Mouse (Mus musculus): Measurements from ENCODE around the gene Olfr139. TPM values are rescaled to one million over a fixed set of nuclear protein-coding genes. Genes with fewer than 3 reads are reported as not detected.

Olfr139 gene
- not detected for total RNA-seq (2018; cell fraction: chromatin; rRNA removed)
- total RNA-seq (2018; cell fraction: cytosol; rRNA removed) = not detected
- not detected for total RNA-seq (2018; cell fraction: nucleus; rRNA removed)
- not detected in 3 replicates for polyA plus RNA-seq (2018)

- 92% methylated on average over 2 of the region's 2 CpGs for WGBS (ENCODE audit: missing documents)
- no peaks in the 10 kb centered on the region for H3K36me3 ChIP-seq (ENCODE audit: inconsistent target)
- no peak within 1 kb of the TSS for H3K4me3 ChIP-seq (ENCODE audit: inconsistent target)
- no peaks in the 10 kb centered on the region for H3K79me2 ChIP-seq (ENCODE audit: inconsistent target)
- H3K27ac ChIP-seq = no peak within 1 kb of the TSS
These were observed at the start of gene Olfr139, which contains the start of gene Olfr399 for GRCm38 (mm10) chr11:74056451-74056850. TSS of gene Olfr139 (minus strand) at chr11:74056551. TSS of gene Olfr399 (minus strand) at chr11:74056615.

GRCm38 (mm10) chr11:74105066-74105465, 48.7 kb upstream of the Olfr139 start:
- H3K27ac ChIP-seq = no peak overlapping the region
- no peak overlapping the region for H3K4me3 ChIP-seq (ENCODE audit: inconsistent target)
- no peaks in the 10 kb centered on the region for H3K36me3 ChIP-seq (ENCODE audit: inconsistent target)
- 46% methylated on average over 5 of the region's 5 CpGs for WGBS (ENCODE audit: missing documents)
- no peaks in the 10 kb centered on the region for H3K79me2 ChIP-seq (ENCODE audit: inconsistent target)

- Histone ChIP-seq H3K27ac (no peak overlapping the region), H3K36me3 (ENCODE audit: inconsistent target) (no peaks in the 10 kb centered on the region), H3K4me3 (ENCODE audit: inconsistent target) (no peak overlapping the region), H3K79me2 (ENCODE audit: inconsistent target) (no peaks in the 10 kb centered on the region)
- WGBS (ENCODE audit: missing documents) = 63% methylated on average over 2 of the region's 2 CpGs
These were observed 45.2 kb upstream of the Olfr139 start for GRCm38 (mm10) chr11:74101507-74101906.

- WGBS (ENCODE audit: missing documents) = 8% methylated on average over 2 of the region's 2 CpGs
These were observed 44.4 kb upstream of the Olfr139 start for GRCm38 (mm10) chr11:74100724-74101123.

GRCm38 (mm10) chr11:74069655-74070054, 13.3 kb upstream of the Olfr139 start, which contains the start of gene Zfp616:
TSS of gene Zfp616 (plus strand) at chr11:74069955.
- no peak within 1 kb of the TSS for H3K4me3 ChIP-seq (ENCODE audit: inconsistent target)

More at GRCm38 (mm10) chr11:74100724-74101123, 44.4 kb upstream of the Olfr139 start:
- H3K36me3 ChIP-seq (ENCODE audit: inconsistent target) = no peaks in the 10 kb centered on the region
- no peak overlapping the region for H3K4me3 ChIP-seq (ENCODE audit: inconsistent target)
- H3K27ac ChIP-seq = no peak overlapping the region
- no peaks in the 10 kb centered on the region for H3K79me2 ChIP-seq (ENCODE audit: inconsistent target)

GRCm38 (mm10) chr11:74051347-74051746, 5.0 kb downstream of the Olfr139 start:
- 67% methylated on average over 3 of the region's 3 CpGs for WGBS (ENCODE audit: missing documents)
- H3K36me3 ChIP-seq (ENCODE audit: inconsistent target) = no peaks in the 10 kb centered on the region

More at GRCm38 (mm10) chr11:74069655-74070054, 13.3 kb upstream of the Olfr139 start, which contains the start of gene Zfp616:
- Histone ChIP-seq H3K79me2 (ENCODE audit: inconsistent target) (no peaks in the 10 kb centered on the region), H3K36me3 (ENCODE audit: inconsistent target) (no peaks in the 10 kb centered on the region), H3K27ac (no peak within 1 kb of the TSS)
- 100% methylated on average over 1 of the region's 1 CpGs for WGBS (ENCODE audit: missing documents)

More at GRCm38 (mm10) chr11:74051347-74051746, 5.0 kb downstream of the Olfr139 start:
- H3K4me3 ChIP-seq (ENCODE audit: inconsistent target) = no peak overlapping the region
- H3K79me2 ChIP-seq (ENCODE audit: inconsistent target) = no peaks in the 10 kb centered on the region
- no peak overlapping the region for H3K27ac ChIP-seq

Other genes with a start within 250 kb of the Olfr139 start
- gene Olfr392, start 239.5 kb downstream of the Olfr139 start, polyA plus RNA-seq (2018) = not detected in 3 replicates
- not detected in 3 replicates for gene Olfr393, start 205.1 kb downstream of the Olfr139 start, polyA plus RNA-seq (2018)
- gene Olfr394, start 165.8 kb downstream of the Olfr139 start, polyA plus RNA-seq (2018) = not detected in 3 replicates
- not detected in 3 replicates for gene Olfr395, start 147.3 kb downstream of the Olfr139 start, polyA plus RNA-seq (2018)
- gene Olfr23, start 119.9 kb downstream of the Olfr139 start, polyA plus RNA-seq (2018) = not detected in 3 replicates
- gene Olfr397, start 95.7 kb downstream of the Olfr139 start, polyA plus RNA-seq (2018) = not detected in 3 replicates
- not detected in 3 replicates for gene Olfr398, start 66.1 kb downstream of the Olfr139 start, polyA plus RNA-seq (2018)
- not detected in 3 replicates for gene Olfr399, start 64 bp upstream of the Olfr139 start, polyA plus RNA-seq (2018)
- not detected in 3 replicates for gene Zfp616, start 13.4 kb upstream of the Olfr139 start, polyA plus RNA-seq (2018)
- gene Olfr401, start 57.2 kb upstream of the Olfr139 start, polyA plus RNA-seq (2018) = not detected in 3 replicates
- not detected in 3 replicates for gene Olfr402, start 97.0 kb upstream of the Olfr139 start, polyA plus RNA-seq (2018)
- gene Olfr403, start 129.7 kb upstream of the Olfr139 start, polyA plus RNA-seq (2018) = not detected in 3 replicates
- not detected in 3 replicates for gene Olfr43, start 154.8 kb upstream of the Olfr139 start, polyA plus RNA-seq (2018)
- not detected in 3 replicates for gene Olfr406, start 203.3 kb upstream of the Olfr139 start, polyA plus RNA-seq (2018)
- not detected in 3 replicates for gene Olfr59, start 227.2 kb upstream of the Olfr139 start, polyA plus RNA-seq (2018)